Mouse (Mus musculus): ENCODE data around the gene Emx2.

- no peak for TF ChIP-seq CTCF (conservative IDR thresholded peaks at IDR 0.05; ENCODE audit: low read length)
- no peak for TF ChIP-seq POU5F1 (IDR thresholded peaks at IDR 0.05; ENCODE audit: borderline replicate concordance, low read length)
- no peak for TF ChIP-seq NANOG (IDR thresholded peaks at IDR 0.05; ENCODE audit: borderline replicate concordance, low read length)
Measured at GRCm38 (mm10) chr19:59459158-59459781, 1.1 kb downstream of the Emx2 start.

All from E14TG2a.4 (cell line).